Mouse (Mus musculus): ENCODE results near the gene Dao. TPM values are rescaled to one million over a fixed set of nuclear protein-coding genes. Genes with fewer than 3 reads are reported as not detected.
A peak's percentile ranks its signal among the peaks of the same experiment; 100 is the strongest.

The Dao gene
- polyA plus RNA-seq, 1 experiment from 2014 or later, result not detected

DNA sequence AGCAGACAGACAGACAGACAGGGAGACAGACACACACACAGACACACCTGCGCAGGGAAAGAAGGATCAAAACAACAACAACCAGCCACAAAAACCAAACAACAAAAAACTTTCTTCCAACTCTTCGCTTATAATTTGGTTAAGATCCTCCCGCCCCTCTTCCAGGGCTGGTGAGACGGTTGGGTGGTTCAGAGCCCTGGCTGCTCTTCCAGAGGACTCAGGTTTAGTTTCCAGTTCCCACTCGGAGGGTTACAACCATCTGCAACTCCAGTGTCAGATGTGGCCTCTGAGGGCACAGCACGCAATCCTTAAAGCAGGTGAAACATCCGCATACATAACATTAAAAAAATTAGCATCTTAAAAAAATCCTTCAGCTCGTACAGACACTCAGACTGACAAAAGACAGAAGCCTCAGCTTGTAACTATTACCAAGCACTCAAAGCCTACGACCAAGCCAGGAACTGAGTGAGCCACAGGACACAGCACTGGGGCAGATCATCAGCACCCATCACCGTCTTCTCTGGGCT is 32.0 kb upstream of the Dao start:
- no peaks in the 10 kb centered on the region for H3K27me3 ChIP-seq
- no peak overlapping the region for H3K4me3 ChIP-seq
- no peak for ATAC-seq
- no peak overlapping the region for H3K9ac ChIP-seq
- H3K4me2 ChIP-seq, result no peak overlapping the region
- peaks cover 29% of the 10 kb centered on the region for H3K36me3 ChIP-seq (ENCODE audit: poor library complexity, severe bottlenecking)
- WGBS, result 85% methylated on average over 10 of the region's 10 CpGs
- H3K4me1 ChIP-seq, result peaks cover 40% of the 10 kb centered on the region
- H3K27ac ChIP-seq, result no peak overlapping the region
- H3K9me3 ChIP-seq (replicated peaks), result no peaks in the 10 kb centered on the region

DNA sequence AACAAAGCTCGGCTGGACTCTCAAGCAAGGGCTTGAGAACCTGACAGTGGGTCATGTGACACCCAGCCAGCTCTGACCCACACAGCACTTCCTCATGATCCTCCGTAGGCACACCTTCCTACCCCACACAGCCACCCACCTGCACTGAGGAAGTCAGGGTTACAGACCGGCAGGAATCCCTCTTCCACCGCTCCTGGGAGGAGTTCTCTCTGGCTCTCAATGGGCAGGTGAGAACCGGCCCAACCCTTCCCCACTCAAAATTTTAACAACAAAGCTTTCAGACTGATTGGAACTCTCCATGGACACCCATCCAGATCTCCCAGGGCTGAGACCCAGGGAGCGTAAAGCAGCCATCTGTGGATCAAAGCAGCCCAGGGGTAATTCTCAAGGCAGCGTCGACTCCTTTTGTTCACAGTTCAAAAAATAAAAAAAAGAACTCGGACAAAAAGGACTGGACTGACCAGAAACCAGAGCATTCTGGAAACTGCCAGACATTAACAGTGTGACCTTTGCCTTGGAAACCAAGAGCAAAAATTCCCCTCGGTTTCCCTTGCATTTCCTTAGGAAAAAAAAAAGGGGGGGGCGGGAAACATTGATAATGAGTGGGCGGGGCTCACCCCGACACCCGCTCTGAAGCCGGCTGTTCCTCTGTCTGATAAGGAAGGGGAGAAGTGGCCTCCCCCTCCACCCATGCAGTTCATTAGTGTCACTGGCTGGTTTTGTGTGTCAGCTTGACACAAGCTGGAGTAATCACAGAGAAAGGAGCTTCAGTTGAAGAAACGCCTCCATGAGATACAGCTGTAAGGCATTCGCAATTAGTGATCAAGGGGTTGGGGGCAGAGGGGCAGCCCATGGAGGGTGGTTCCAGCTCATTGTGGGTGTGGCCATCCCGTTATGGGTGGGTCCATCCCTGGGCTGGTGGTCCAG is 30.7 kb upstream of the Dao start:
- H3K36me3 ChIP-seq (ENCODE audit: poor library complexity, severe bottlenecking), result peaks cover 22% of the 10 kb centered on the region
- H3K9me3 ChIP-seq (replicated peaks), result no peaks in the 10 kb centered on the region
- ATAC-seq, result peak; percentile 81
- 12% methylated on average over 18 of the region's 18 CpGs for WGBS
- H3K27me3 ChIP-seq, result no peaks in the 10 kb centered on the region
- peak overlapping the region; percentile 13; the same call in 1 of the 2 replicates for H3K9ac ChIP-seq
- peak overlapping the region; percentile 34 for H3K4me2 ChIP-seq
- H3K27ac ChIP-seq, result peak overlapping the region; percentile 41
- H3K4me3 ChIP-seq, result no peak overlapping the region
- peaks cover 40% of the 10 kb centered on the region for H3K4me1 ChIP-seq

DNA sequence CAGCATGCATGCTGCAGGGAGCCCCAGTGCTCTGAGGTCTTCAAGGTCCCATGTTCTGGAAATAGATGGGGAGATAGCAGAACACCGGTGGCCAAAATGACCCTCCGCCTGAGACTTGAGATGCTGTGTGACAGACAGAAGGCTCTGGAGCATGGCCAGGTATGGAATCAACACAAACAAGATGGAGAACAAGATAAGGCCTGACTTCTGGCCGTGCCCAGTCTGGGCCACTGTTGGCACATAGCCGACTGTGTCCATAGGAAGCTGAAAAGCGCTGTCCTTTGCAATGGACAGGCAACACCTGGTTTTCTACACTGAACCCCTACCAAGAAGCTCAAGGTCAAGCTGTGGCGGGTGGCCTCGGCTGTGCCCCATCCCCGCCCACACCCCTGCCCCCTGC is 29.7 kb upstream of the Dao start:
- no peak for ATAC-seq
- H3K36me3 ChIP-seq (ENCODE audit: poor library complexity, severe bottlenecking), result peaks cover 14% of the 10 kb centered on the region
- no peak overlapping the region for H3K4me3 ChIP-seq
- H3K27me3 ChIP-seq, result no peaks in the 10 kb centered on the region
- peak overlapping the region; percentile 41; the same call in 1 of the 2 replicates for H3K27ac ChIP-seq
- H3K9me3 ChIP-seq (replicated peaks), result no peaks in the 10 kb centered on the region
- peaks cover 40% of the 10 kb centered on the region for H3K4me1 ChIP-seq
- H3K4me2 ChIP-seq, result no peak overlapping the region
- WGBS, result 92% methylated on average over 7 of the region's 8 CpGs
- no peak overlapping the region for H3K9ac ChIP-seq

DNA sequence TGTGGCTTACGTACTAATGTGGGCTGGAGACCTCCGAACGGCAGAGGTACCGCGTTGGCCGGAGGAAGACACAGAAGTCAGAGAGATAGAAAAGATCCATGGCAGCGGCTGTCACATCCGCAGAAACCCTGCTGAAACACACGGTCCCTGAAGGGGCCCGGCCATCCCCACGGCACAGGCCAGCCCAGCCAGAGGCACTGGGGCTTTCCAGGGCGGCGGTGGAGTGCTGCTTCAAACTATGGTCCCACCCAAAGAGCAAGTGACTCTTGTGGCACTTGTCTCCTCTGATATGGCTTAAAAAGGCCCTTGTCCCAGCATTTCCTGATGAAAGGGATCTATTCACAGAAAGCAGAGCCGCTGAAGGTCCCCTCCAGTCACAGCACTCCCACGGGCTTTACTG is 28.9 kb upstream of the Dao start:
- 69% methylated on average over 15 of the region's 15 CpGs for WGBS
- H3K27ac ChIP-seq, result peak overlapping the region; percentile 22; the same call in 1 of the 2 replicates

DNA sequence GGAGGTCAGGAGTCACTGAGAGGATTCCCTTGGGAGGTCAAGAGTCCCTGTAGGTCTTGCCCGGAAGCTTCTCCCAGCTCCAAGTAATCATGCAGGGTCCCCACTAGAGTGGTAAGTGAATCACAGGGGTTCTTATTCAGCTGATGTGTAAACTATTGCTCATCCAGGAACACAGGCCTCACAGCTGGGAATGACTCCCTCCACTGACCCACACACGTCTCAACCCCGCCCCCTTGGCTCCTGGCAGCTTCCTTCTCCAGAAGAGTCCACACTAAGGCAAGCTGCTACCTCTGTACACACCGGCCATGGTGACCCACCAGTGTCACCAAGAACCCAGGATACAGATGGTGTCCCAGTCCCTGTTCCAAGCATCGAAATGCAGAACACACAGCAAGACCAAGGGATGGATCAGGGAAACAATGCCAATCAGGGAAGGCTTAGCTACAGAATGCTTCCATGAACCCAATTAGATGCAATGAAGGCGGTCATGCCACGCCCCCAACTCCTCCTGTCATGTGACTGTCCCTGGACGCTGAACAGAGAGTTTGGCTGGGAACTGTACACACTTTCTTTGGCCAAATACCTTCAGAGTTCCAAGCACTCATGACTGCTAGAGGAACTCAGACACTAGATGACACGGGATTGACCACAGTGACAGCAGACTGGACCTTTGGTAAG is 27.8 kb upstream of the Dao start:
- no peaks in the 10 kb centered on the region for H3K27me3 ChIP-seq
- H3K4me2 ChIP-seq, result no peak overlapping the region
- ATAC-seq, result no peak
- WGBS, result 60% methylated on average over 9 of the region's 9 CpGs
- H3K9me3 ChIP-seq (replicated peaks), result no peaks in the 10 kb centered on the region
- peaks cover 40% of the 10 kb centered on the region for H3K4me1 ChIP-seq
- no peak overlapping the region for H3K27ac ChIP-seq
- no peaks in the 10 kb centered on the region for H3K36me3 ChIP-seq (ENCODE audit: poor library complexity, severe bottlenecking)
- no peak overlapping the region for H3K9ac ChIP-seq
- no peak overlapping the region for H3K4me3 ChIP-seq

More for the DNA sequence above, 28.9 kb upstream of the Dao start:
- no peak overlapping the region for H3K4me3 ChIP-seq
- H3K4me1 ChIP-seq, result peaks cover 40% of the 10 kb centered on the region
- no peak for ATAC-seq
- H3K9ac ChIP-seq, result peak overlapping the region; percentile 26
- H3K36me3 ChIP-seq (ENCODE audit: poor library complexity, severe bottlenecking), result 0 out of 2 replicates have a peak, but pooled peaks cover 6% of the 10 kb centered on the region
- H3K4me2 ChIP-seq, result no peak overlapping the region; the same call in 1 of the 2 replicates
- H3K27me3 ChIP-seq, result no peaks in the 10 kb centered on the region
- H3K9me3 ChIP-seq (replicated peaks), result no peaks in the 10 kb centered on the region

DNA sequence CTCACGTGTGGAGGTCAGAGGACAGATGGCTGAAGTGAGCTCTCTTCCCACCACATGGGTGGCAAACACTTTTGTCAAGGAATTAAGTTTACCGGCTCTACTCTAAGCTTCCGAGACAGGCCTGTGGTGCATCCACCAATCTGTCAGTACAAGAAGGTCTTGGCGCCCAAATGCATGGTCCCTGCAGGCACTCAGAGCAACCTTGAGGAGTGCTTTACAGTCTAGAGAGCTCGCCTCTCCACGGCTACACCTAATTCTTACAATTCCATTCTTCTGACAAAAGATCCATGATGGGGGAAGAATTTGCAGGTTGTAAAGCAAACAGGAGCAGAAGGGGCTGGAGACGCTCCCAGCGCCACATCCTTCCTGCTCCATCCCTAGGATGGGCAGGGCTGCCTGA is 26.9 kb upstream of the Dao start:
- Histone ChIP-seq H3K4me2 (no peak overlapping the region), H3K9ac (no peak overlapping the region), H3K36me3 (ENCODE audit: poor library complexity, severe bottlenecking) (peaks cover 7% of the 10 kb centered on the region; the same call in 1 of the 2 replicates), H3K4me1 (peaks cover 40% of the 10 kb centered on the region), H3K9me3 (replicated peaks) (no peaks in the 10 kb centered on the region), H3K27ac (no peak overlapping the region), H3K4me3 (no peak overlapping the region), H3K27me3 (no peaks in the 10 kb centered on the region)
- no peak for ATAC-seq
- WGBS, result 81% methylated on average over 8 of the region's 8 CpGs

DNA sequence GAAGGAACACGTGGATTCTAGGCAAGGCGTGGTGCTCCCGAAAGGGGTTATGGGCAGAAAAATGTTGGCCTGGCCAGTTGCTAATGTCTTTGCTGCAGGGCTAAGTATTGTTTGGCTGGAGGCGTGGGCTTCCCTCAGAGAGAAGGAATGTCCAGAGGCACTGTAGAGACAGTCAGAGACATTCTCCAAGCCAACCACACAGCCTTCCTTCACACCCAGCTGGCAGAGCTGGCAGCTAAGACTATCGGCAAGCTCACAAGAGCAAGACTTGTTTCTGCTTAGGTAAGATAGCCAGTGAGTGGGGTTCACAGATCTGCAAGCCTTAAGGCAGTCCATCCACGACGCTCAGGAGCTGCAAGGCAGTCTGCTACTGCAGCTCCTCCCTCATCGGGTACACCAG is 26.2 kb upstream of the Dao start:
- Histone ChIP-seq H3K4me1 (peaks cover 37% of the 10 kb centered on the region), H3K4me2 (no peak overlapping the region), H3K27ac (no peak overlapping the region), H3K9me3 (replicated peaks) (no peaks in the 10 kb centered on the region), H3K27me3 (no peaks in the 10 kb centered on the region), H3K36me3 (ENCODE audit: poor library complexity, severe bottlenecking) (peaks cover 10% of the 10 kb centered on the region; the same call in 1 of the 2 replicates), H3K9ac (no peak overlapping the region), H3K4me3 (no peak overlapping the region)
- no peak for ATAC-seq
- WGBS, result 86% methylated on average over 8 of the region's 8 CpGs

DNA sequence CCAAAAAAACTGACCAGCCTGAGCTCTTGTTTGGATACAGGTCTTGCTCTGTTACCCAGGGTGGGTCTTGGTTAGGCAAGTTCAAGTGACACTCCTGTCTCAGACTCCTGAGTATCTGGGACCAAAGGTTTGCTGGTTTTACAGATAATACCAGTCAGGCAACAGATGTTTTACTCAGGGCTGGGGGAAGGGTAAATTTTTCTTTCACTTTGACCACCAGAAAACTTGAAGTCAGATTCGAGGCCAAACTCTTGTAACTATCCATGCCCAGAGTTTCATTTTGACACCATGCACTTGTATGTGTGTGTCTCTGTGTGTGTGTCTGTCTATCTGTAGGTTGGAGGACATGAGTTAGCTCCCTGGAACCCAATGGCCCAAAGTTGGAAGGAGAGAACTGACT is 23.0 kb upstream of the Dao start:
- Histone ChIP-seq H3K36me3 (ENCODE audit: poor library complexity, severe bottlenecking) (peaks cover 21% of the 10 kb centered on the region), H3K4me2 (no peak overlapping the region), H3K9ac (no peak overlapping the region), H3K27me3 (no peaks in the 10 kb centered on the region), H3K9me3 (replicated peaks) (no peaks in the 10 kb centered on the region), H3K4me3 (no peak overlapping the region), H3K27ac (no peak overlapping the region), H3K4me1 (peaks cover 9% of the 10 kb centered on the region)
- WGBS, result 86% methylated on average over 1 of the region's 1 CpGs
- ATAC-seq, result no peak

DNA sequence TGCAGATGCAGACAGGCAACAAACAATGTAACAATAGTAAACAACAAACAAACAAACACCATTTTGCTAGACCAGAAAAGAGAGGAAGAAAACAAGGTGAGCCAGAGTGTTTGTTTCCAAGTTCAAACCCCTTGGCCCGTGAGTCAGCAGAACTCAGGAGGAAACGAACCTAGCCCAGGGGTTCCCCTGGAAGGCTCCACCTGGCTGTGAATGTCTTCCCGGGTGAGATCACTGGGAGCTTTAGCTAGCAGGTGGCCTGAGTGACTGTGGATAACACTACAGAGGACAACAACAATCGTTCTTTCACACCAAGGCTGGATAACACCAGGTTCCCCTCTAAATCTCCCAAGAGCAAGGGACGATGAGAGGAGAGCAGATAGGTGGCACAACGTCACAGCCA is 22.3 kb upstream of the Dao start:
- H3K9ac ChIP-seq, result no peak overlapping the region
- ATAC-seq, result no peak
- H3K27me3 ChIP-seq, result no peaks in the 10 kb centered on the region
- peaks cover 21% of the 10 kb centered on the region for H3K36me3 ChIP-seq (ENCODE audit: poor library complexity, severe bottlenecking)
- peaks cover 8% of the 10 kb centered on the region for H3K4me1 ChIP-seq
- no peak overlapping the region for H3K4me2 ChIP-seq
- H3K9me3 ChIP-seq (replicated peaks), result no peaks in the 10 kb centered on the region
- H3K27ac ChIP-seq, result no peak overlapping the region
- H3K4me3 ChIP-seq, result no peak overlapping the region
- WGBS, result 91% methylated on average over 6 of the region's 6 CpGs

DNA sequence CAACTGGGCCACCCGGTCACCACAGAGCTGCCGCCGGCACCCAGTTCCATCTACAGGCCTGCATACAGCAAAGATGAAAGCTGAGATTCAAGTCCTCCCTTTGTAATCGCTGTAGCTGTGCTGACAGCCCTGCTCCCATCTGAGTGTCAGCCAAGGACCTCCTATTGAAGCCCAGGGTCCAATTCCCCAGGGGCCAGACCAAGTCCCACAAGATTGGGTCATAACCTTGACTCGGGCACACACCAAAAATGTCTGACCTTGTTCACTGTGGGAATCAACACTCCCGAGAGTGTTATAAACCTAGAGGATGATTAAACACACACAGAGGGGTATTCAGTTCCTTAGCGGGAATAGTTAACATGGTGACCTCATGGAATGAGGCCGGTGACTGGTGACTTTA is 21.7 kb upstream of the Dao start:
- Histone ChIP-seq H3K4me3 (no peak overlapping the region), H3K36me3 (ENCODE audit: poor library complexity, severe bottlenecking) (peaks cover 25% of the 10 kb centered on the region), H3K27ac (no peak overlapping the region), H3K9me3 (replicated peaks) (no peaks in the 10 kb centered on the region), H3K4me1 (peaks cover 15% of the 10 kb centered on the region), H3K27me3 (no peaks in the 10 kb centered on the region), H3K4me2 (no peak overlapping the region), H3K9ac (no peak overlapping the region)
- 86% methylated on average over 8 of the region's 8 CpGs for WGBS
- ATAC-seq, result no peak

DNA sequence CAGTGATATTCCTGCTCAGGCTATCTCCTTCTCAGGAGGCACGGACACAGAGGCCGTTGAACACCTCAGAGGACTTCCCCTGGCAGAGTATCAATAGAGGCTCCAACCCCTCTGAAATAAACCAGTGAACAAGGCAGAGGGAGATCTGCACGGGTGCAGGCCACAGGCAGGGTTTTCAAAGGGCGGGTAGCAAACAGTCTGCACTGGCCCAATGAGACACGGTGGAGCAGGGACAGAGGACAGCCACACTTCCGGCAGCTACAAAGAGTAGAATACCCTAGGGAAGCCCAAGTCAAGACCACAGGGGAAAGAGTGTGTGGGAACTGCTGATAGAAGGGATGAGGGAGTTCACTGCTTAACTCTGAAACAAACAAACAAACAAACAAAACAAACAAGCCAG is 20.0 kb upstream of the Dao start:
- peaks cover 33% of the 10 kb centered on the region for H3K36me3 ChIP-seq (ENCODE audit: poor library complexity, severe bottlenecking)
- no peaks in the 10 kb centered on the region for H3K9me3 ChIP-seq (replicated peaks)
- H3K4me1 ChIP-seq, result peaks cover 15% of the 10 kb centered on the region
- no peak overlapping the region for H3K9ac ChIP-seq
- H3K4me2 ChIP-seq, result no peak overlapping the region
- no peaks in the 10 kb centered on the region for H3K27me3 ChIP-seq
- H3K4me3 ChIP-seq, result no peak overlapping the region
- WGBS, result 80% methylated on average over 6 of the region's 6 CpGs
- no peak for ATAC-seq
- H3K27ac ChIP-seq, result no peak overlapping the region
